Mouse (Mus musculus): ENCODE results near the gene Pdcd5.

The Pdcd5 gene

GRCm38 (mm10) chr7:35646317-35647081, 822 bp downstream of the Pdcd5 start:
- in situ Hi-C loops (cut with MboI), result no loop called here

- in situ Hi-C loops (cut with MboI), result no loop called here
Observed at GRCm38 (mm10) chr7:35640072-35640471, 7.2 kb downstream of the Pdcd5 start.

GRCm38 (mm10) chr7:35636874-35637273, 10.4 kb downstream of the Pdcd5 start:
- in situ Hi-C loops (cut with MboI), result no loop called here

GRCm38 (mm10) chr7:35636229-35636628, 11.1 kb downstream of the Pdcd5 start:
- in situ Hi-C loops (cut with MboI), result no loop called here

- in situ Hi-C loops (cut with MboI), result no loop called here
Observed at GRCm38 (mm10) chr7:35628496-35628895, 18.8 kb downstream of the Pdcd5 start.

- in situ Hi-C loops (cut with MboI), result no loop called here
Observed at GRCm38 (mm10) chr7:35627371-35627770, 19.9 kb downstream of the Pdcd5 start.

- in situ Hi-C loops (cut with MboI), result no loop called here
Observed at GRCm38 (mm10) chr7:35626038-35626437, 21.3 kb downstream of the Pdcd5 start.

GRCm38 (mm10) chr7:35622626-35623025, 24.7 kb downstream of the Pdcd5 start:
- in situ Hi-C loops (cut with MboI), result no loop called here

GRCm38 (mm10) chr7:35617513-35617912, 29.8 kb downstream of the Pdcd5 start:
- in situ Hi-C loops (cut with MboI), result no loop called here

- in situ Hi-C loops (cut with MboI), result no loop called here
Observed at GRCm38 (mm10) chr7:35609245-35609644, 38.1 kb downstream of the Pdcd5 start.

GRCm38 (mm10) chr7:35606816-35607215, 40.5 kb downstream of the Pdcd5 start:
- in situ Hi-C loops (cut with MboI), result no loop called here

GRCm38 (mm10) chr7:35602766-35603165, 44.6 kb downstream of the Pdcd5 start:
- in situ Hi-C loops (cut with MboI), result no loop called here

GRCm38 (mm10) chr7:35601106-35601505, 46.2 kb downstream of the Pdcd5 start:
- in situ Hi-C loops (cut with MboI), result no loop called here

- in situ Hi-C loops (cut with MboI), result no loop called here
Observed at GRCm38 (mm10) chr7:35600031-35600430, 47.3 kb downstream of the Pdcd5 start.

- in situ Hi-C loops (cut with MboI), result no loop called here
Observed at GRCm38 (mm10) chr7:35599492-35599891, 47.8 kb downstream of the Pdcd5 start.

- in situ Hi-C loops (cut with MboI), result no loop called here
Observed at GRCm38 (mm10) chr7:35594311-35594710, 53.0 kb downstream of the Pdcd5 start.

Measured in mature B cell (primary cell).